Mouse (Mus musculus) c-Kit-positive CD71-positive TER-119-negative erythroid progenitor cells, embryonic 14.5 days (primary cell): Measurements from ENCODE around the gene E2f1.

Experiments
- DNase-seq: peaks from one replicate; pipeline ENCODE4 v3.0.0-alpha.2; 2013; ENCODE audit warnings: low read depth

Gene E2f1

DNA sequence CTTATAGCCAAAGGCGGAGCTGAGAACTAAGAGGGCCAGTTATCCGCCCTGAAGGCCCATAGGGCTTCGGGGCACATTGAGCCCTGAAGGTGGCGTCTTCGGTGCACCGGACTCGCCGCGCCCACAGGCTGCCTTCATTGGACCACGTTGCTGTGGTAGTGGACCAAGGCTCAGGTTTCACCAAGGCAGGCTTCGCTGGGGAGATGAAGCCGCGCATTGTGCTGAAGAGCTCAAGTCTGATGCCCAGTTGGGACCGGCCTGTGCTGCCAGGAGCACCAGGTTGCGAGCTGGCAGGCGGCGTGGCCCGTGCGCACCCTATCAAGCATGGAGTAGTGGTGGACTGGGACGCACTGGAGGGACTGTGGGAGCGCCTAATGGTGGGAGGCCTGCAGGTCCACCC, 17.8 kb downstream of the E2f1 start:
- DNase-seq: no peak

DNA sequence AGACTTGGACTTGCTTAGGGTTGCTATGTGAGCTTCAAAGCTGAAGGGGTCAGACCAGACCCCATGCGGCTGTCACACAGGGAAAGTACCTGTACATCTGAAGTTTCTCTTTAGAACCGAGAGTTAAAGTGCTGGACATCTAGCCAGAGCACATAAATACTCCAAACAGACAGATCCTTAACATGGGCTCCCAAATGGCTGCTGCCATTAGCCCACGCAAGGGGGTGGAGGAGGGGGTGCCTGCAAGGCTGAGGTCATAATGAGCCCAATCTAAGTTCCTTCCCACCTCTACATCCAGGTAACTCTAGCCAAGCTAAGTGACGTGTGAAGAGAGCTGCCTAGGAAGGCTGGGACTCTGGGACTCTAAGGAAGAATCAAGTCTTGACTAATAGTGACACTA, 18.2 kb downstream of the E2f1 start, which contains the start of gene Actl10:
Actl10 (plus strand) TSS at position 301 of the 400 bp plus-strand sequence.
- DNase-seq: no peak

DNA sequence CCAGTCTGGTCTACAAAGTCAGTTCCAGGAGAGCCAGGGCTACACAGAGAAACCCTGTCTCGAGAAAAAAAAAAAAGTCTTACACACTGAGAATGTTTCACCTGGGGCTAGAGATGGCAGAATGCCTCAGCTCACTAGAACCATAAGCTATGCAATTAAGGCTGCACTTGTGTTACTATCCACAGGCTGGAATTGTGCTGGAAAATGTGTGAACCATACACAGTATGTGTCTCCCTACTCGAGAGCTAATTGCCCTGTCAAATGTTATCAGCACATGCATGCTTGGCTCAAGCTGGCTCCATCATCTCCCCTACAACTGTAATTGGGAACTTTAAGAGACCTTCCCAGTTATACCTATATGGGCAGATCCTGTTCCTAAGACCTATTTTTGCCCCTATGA, 18.8 kb downstream of the E2f1 start:
- no peak for DNase-seq

DNA sequence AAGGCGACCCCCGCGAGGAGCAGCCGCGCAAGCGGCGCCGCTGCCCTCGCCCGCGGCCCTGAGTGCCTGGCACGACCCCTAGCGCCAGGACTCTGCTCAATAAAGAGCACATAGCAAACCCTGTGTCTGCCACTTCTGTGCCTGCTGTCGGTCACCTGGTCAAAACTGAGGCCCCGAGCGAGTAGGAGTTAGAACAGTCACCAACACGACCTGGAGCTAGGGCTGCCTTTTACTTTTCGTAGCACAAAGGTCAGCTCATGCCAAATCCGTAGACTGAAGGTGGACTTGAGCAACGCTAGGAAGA, 19.9 kb downstream of the E2f1 start:
- no peak for DNase-seq

DNA sequence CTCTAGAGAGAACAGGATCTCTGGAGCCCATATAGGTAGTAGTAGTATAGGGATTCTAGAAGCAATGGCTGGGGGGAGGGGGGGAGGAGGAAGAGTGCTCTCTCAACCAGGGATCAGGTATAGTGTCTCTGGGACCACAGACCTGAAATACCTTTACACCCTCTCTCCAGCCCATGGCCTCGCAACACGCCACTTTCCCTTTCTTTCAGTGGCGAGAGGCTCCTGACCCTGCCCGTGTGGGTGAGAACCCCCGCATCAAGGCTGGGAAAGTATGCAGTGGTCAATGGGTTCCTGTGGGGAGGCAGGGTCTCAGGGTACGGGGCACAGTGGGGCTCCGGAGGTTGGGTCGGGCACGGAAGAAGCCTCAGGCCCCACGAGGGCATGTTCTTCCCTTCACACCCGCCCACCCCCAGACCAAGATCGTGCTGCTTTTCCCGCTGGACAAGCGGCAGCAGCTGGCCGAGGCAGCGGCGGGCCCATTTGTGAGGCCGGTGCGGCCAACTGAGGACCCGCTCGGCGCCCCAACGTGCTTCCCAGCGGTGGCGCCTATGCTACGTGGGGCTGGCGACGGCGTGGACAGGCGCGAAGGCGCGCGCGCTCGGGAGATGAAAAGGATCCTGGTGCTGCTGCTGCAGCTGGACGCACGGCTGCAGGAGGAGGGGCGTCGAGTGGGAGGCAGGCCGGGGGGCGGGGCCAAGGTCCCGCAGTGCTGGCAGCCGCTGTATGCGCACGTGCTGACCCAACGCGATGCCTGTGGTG, 20.4 kb downstream of the E2f1 start:
- no peak for DNase-seq

DNA sequence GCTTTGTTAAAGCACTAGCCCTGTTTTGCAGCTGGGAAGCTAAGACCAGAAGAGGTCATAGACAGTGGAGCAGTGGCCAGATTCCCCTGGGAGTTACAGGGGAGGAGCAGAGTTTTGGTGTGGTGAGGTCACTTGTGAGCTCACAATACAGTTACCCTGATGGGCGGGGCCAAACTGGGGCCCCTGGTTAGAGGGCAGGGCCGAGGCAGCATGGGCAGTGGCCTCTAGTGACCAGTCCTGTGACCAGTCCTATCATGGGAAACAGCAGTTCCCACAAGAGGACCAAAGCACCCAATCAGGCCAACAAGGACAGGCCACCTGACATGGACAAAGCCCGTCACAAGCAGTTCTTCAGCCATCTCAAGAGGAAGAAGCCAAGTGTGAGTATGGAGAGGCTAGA, 21.0 kb downstream of the E2f1 start:
- no peak for DNase-seq

DNA sequence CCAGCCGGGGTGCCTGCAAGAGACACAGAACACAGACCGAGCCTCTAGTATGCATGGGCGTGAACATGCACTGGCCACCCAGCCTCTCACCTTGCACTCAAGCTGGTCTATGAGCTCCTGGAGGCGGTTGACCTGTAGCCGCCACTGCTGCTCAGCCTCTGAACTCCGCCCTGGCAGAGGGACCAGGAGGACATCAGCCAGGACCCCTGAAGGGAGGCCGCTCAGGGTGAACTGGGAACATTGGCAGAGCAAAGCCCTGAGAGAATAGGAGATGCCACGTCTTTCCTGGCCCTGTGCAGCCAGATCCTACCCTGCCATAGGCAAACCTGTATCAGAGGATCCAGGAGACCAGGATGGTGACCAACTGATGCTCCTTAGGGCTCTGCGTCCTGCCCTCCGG, 23.0 kb downstream of the E2f1 start, which contains the start of gene 1700003F12Rik:
1700003F12Rik (plus strand) TSS at position 375 of the 400 bp plus-strand sequence.
- DNase-seq: no peak

DNA sequence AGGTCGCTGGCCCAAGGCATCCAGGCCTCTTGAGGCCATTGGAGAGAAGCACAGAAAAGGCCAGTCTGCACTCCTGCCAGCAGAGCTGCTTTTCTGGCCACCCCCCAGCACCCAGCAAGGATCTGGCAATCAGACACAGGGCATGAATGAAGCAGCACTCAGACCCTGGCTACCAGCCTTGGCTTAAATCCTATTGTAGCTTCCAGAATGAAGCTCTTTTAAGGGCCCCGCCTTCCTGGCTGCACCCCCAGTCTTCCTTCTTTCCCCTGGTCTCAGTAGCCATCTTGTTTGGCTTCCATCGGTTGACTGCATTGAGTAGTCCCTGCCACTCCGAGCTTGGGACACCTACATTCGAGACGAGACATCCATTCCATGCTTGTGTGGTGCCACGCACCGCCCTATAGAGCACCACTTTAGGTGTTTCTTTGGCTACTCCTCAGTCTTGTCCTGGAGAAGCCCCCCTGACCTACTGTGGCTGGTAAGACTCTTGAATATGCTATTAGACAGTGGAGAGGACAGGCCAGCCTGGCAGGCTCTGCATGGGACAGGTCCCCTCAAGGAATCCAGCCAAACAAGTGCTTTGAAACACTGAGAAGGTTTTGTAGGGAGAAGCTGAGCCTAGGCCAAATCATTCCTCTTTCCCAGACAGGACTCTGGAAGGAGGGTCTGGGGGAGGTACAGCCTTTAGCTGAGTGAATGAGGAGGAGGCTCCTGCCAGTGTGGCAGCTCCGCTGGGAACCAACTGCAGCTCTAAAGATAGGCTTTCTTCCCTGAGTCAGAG, 25.9 kb downstream of the E2f1 start:
- no peak for DNase-seq

DNA sequence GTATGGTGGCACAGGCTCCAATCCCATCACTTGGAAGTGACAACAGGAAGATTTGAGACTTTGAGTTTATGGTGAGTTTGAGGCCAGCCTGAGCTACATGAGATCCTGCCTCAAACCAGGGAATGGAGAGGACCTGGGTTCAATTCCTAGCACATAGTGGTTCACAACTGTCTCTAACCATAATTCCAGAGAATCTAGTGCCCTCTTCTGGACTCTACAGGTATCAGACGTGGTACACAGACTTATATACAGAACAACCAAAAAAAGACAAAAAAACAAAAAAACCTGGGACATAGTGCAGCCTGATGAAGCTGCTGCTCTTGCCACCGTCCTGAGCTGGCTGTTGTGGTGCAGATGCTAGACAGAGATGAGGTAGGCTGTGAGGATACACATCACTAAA, 28.1 kb downstream of the E2f1 start:
- no peak for DNase-seq

DNA sequence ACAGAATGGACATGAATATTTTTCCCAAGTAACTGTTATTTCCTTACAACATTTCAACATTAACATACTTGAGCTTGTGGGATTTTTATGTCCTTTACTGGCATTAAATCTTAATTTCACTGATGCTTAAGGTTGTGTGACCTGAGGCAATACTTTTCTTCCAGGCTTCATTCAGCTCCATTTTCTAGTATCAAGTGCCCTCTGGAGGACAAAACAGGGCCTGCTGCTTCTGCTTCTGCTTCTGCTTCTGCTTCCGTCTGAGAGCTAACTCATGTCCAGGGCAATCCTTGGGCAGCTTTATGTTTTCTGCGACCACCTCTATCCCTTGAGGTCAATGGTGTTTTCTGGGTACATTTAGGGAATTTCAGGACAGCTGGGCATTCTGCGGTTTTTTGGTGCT, 30.0 kb downstream of the E2f1 start:
- no peak for DNase-seq

DNA sequence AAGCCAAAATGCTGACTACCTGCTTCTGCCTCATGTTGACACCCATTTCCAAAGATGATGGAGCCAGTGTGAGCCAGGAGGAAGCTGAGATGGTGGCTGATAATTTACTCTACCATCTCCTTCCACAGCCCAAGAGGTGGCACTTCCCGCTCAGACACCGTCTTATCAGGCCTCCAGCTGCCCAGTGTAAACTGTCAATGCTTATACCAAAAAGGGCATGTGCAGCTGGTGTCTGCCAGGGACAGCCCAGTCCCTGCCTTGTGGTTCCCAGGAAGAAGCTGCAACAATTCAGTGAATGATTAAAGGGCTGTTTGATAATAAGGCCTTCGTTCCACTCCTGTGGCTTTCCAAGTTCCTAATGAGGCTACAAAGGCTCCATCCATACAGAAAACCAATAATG, 31.0 kb downstream of the E2f1 start:
- DNase-seq: no peak

DNA sequence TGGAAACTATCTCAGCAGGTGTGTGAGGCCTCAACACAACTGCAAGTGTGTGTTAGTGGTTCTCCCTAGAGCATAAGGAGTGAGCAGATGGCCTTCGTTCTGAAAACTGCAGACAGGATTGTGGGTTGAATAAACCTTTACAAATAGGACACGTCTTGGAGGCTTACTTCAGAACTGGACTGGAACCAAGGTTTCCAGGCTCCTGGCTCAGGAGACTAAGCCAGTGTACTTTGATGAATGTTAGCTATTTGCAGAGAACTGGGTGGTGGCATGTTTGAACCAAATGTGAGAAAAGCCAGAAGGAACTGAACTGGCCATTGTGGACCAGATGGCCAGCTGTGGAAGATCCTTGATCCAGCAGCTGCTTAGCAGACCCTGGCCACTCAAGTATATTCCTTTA, 31.4 kb downstream of the E2f1 start:
- DNase-seq: no peak

DNA sequence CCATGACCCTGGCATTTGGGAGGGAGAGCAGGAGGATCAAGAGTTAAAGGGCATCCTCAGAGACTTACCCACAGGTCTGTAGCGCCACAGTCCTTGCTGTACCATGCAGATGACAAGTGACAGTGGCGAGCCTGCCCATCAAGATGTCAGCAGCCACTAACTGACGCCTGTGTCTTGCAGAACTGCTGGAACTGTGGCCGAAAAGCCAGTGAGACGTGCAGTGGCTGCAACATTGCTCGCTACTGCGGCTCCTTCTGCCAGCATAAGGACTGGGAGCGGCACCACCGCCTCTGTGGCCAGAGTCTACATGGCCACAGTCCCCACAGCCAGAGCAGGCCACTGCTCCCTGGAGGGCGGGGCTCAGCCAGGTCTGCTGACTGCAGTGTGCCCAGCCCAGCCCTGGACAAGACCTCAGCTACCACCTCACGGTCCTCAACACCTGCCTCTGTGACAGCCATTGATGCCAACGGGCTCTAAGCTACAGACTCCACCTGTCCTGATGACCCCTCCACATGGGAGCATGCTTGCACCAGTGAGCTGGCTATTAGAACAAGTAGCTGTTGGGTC, 34.9 kb downstream of the E2f1 start:
- DNase-seq: no peak

DNA sequence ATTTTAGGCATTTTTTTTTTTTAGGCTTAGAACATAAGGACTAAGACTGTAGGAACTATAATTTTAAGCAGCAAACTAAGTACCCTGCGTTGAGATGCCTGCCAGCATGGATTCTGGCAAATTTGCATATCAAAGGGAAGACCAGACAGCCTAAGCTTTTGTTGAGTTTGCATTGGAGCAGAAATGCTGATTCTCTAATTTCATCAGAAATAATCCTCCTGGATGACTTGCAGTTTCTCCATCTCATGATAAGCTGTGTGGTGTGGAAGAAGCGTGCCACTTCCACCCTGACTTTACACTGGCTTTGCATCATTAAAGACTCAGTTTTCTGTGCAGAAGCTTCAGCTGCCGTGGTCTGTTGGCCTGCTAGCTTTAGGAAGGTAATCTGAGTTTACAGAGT, 36.8 kb downstream of the E2f1 start:
- no peak for DNase-seq

DNA sequence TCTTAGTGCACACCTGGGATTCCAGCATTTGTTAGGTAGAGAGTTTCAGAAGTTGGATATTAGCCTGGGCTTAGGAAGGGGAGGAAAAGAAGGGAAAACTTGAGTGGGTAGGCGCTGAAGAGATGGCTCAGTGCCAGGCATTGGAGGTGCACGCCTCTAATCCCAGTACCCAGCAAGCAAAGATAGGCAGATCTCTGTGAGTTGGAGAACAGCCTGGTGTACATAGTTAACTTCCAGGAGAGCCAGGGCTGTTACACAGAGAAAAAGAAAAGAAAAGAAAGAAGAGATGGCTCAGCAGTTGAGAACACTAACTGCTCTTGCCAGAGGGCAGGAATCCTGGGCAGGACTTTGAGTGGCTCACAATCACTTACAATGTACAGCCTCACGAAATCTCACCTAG, 43.2 kb downstream of the E2f1 start:
- no peak for DNase-seq

DNA sequence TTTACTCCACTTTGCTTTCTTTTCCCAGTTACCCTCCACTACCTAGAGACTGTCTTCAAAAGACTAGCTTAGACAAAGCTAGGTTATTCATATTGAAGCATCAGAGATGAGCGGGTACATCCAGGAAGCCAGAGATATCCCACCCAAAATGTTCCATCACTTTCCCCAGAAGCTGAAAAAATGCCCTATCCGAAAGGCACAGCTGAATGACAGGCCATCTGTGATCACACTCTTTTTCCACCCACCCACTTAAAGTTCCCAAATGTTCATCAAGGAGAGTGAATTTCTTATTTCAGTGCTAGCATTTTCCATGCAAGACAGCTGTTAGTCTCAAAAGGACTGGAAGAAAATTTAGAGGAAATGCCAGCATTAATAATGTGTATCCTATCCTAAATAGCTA, 44.4 kb downstream of the E2f1 start:
- DNase-seq: no peak

DNA sequence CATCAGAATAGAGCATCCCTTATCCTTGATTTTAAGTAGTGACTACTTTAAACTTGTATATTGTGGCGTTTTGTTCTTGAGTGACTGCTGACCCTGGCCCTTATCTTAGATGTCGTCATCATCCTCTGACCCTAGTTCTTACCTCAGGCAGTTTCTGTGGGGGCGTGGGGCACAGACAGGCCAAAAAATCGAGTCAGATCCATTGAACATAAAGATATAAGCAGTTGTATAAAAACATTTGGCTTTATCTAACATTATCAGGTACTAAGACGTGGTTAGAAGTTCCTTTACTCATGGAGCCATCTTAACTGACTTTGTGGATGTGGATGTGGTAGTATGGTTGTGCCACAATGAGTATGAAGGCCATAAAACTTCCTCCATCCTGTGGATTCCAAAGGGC, 47.4 kb downstream of the E2f1 start:
- no peak for DNase-seq

DNA sequence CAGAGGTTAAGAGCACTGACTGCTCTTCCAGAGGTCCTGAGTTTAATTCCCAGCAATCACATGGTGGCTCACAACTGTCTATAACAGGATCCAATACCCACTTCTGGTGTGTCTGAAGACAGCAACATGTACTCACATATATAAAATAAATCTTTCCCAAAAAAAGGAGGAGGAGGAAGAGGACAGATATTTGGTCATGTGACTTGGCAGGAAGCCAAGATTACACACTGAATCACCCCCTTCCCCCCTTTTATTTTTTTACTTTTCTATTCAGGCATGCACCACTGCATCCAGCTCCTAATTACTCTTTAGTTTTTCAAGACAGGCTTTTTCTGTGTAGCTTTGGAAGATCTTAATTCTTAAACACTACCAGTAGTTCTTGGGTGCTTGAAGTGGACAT, 48.2 kb downstream of the E2f1 start:
- no peak for DNase-seq

DNA sequence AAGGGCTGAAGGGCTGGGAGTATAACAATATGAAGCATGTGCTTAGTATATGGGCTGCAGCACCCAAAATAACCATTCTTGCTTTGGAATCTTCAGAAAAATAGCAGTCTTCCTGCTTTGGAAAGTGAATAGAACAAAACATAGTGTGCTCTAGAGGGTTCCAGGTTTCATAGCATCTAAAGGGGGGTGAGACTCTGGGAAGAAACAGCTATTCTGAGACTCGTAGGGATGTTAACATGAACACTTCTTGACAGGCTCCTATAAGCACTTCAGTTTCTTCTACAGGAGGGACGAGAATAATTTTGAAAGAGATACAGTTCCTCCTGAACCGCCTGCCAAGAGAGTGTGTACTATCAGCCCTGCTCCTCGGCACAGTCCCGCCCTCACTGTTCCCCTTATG, 52.3 kb downstream of the E2f1 start:
- DNase-seq: no peak

DNA sequence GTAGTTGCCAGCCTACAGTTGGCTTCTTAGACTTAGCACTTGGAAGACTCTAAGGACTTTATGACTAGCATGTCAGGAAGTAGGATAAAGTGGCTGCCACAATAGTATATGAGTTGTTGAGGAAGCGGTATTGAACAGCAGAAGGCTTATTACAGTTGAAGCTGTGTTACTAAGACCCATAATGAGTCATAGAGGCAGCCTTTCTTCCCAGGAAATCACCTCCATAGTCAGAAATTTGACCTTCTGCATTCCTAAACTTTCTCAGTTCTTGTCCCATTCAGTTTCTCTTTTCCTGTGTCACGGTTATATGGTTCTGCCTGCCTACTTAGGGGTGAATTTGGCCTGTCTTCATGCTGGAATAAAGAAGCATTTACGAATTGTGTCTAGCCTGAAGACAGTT, 52.7 kb downstream of the E2f1 start:
- no peak for DNase-seq

DNA sequence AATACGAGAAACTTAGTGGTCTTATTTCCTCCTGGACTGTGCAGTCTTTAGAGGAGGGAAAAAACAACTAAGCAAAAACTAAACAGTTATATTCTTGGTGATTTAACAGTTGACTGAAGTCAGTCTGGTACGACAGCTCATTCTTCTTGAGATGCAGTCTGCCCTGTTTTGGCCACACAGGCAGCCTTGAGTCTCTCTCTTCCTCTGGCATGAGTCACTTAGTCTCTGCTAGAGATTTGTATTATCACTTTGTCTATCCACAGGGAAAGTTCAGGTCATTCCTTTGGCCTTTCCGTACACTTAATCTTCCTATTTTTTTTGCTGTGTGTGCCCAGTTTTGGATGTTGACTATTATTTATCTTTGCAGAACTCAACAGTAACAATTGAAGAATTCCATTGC, 59.6 kb downstream of the E2f1 start:
- no peak for DNase-seq
